Mouse (Mus musculus): ENCODE results near the gene Fam166b. TPM values are rescaled to one million over a fixed set of nuclear protein-coding genes. Genes with fewer than 3 reads are reported as not detected.

Fam166b gene
- polyA plus RNA-seq, 2 experiments = 0.14 to 0.20 TPM

- H3K27me3 ChIP-seq (ENCODE audit: control insufficient read depth, insufficient read depth, low read length) = no peaks in the 10 kb centered on the region
- peaks cover 40% of the 10 kb centered on the region for H3K4me1 ChIP-seq (ENCODE audit: control insufficient read depth, insufficient read depth, low read length)
- DNase-seq (ENCODE audit: low spot score) (no peak), ATAC-seq (ENCODE audit: low FRiP score, low read depth) (no peak)
- no peak overlapping the region for H3K27ac ChIP-seq (replicated peaks; ENCODE audit: low read depth, low read length)
- H3K4me2 ChIP-seq (replicated peaks; ENCODE audit: low read depth, low read length, severe bottlenecking) = no peak overlapping the region
- no peaks in the 10 kb centered on the region for H3K9me3 ChIP-seq (ENCODE audit: control insufficient read depth, low read length)
- peaks cover 2% of the 10 kb centered on the region; the same call in 1 of the 2 replicates for H3K36me3 ChIP-seq (ENCODE audit: control insufficient read depth, insufficient read depth, low read length)
- no peak overlapping the region for H3K4me3 ChIP-seq (replicated peaks; ENCODE audit: low read length)
- 88% methylated on average over 10 of the region's 10 CpGs for WGBS
- no peak for TF ChIP-seq POLR2A (IDR thresholded peaks at IDR 0.05; ENCODE audit: borderline replicate concordance, extremely low read depth, insufficient read depth, insufficient read length)
- no peak overlapping the region for H3K9ac ChIP-seq (ENCODE audit: low read depth, low read length, severe bottlenecking)
These were observed 24.2 kb downstream of the Fam166b start for GRCm38 (mm10) chr4:43404697-43405096.

- no peak overlapping the region for H3K9ac ChIP-seq (ENCODE audit: low read depth, low read length, severe bottlenecking)
- H3K4me2 ChIP-seq (replicated peaks; ENCODE audit: low read depth, low read length, severe bottlenecking) = no peak overlapping the region
- no peak overlapping the region for H3K4me3 ChIP-seq (replicated peaks; ENCODE audit: low read length)
- 57% methylated on average over 9 of the region's 9 CpGs for WGBS
- TF ChIP-seq POLR2A (IDR thresholded peaks at IDR 0.05; ENCODE audit: borderline replicate concordance, extremely low read depth, insufficient read depth, insufficient read length) = no peak
- peaks cover 52% of the 10 kb centered on the region for H3K4me1 ChIP-seq (ENCODE audit: control insufficient read depth, insufficient read depth, low read length)
- H3K36me3 ChIP-seq (ENCODE audit: control insufficient read depth, insufficient read depth, low read length) = peaks cover 2% of the 10 kb centered on the region; the same call in 1 of the 2 replicates
- no peak overlapping the region for H3K27ac ChIP-seq (replicated peaks; ENCODE audit: low read depth, low read length)
- no peaks in the 10 kb centered on the region for H3K27me3 ChIP-seq (ENCODE audit: control insufficient read depth, insufficient read depth, low read length)
- DNase-seq (ENCODE audit: low spot score) (no peak), ATAC-seq (ENCODE audit: low FRiP score, low read depth) (no peak)
- no peaks in the 10 kb centered on the region for H3K9me3 ChIP-seq (ENCODE audit: control insufficient read depth, low read length)
These were observed 26.7 kb downstream of the Fam166b start for GRCm38 (mm10) chr4:43402212-43402611.

GRCm38 (mm10) chr4:43401486-43401885, 27.4 kb downstream of the Fam166b start:
- ATAC-seq (ENCODE audit: low FRiP score, low read depth) (no peak), DNase-seq (ENCODE audit: low spot score) (no peak)
- Histone ChIP-seq H3K36me3 (ENCODE audit: control insufficient read depth, insufficient read depth, low read length) (peaks cover 2% of the 10 kb centered on the region; the same call in 1 of the 2 replicates), H3K4me1 (ENCODE audit: control insufficient read depth, insufficient read depth, low read length) (peaks cover 52% of the 10 kb centered on the region), H3K27ac (replicated peaks; ENCODE audit: low read depth, low read length) (no peak overlapping the region), H3K4me2 (replicated peaks; ENCODE audit: low read depth, low read length, severe bottlenecking) (no peak overlapping the region), H3K27me3 (ENCODE audit: control insufficient read depth, insufficient read depth, low read length) (no peaks in the 10 kb centered on the region), H3K9ac (ENCODE audit: low read depth, low read length, severe bottlenecking) (no peak overlapping the region), H3K4me3 (replicated peaks; ENCODE audit: low read length) (no peak overlapping the region), H3K9me3 (ENCODE audit: control insufficient read depth, low read length) (no peaks in the 10 kb centered on the region)
- 79% methylated on average over 10 of the region's 10 CpGs for WGBS
- TF ChIP-seq POLR2A (IDR thresholded peaks at IDR 0.05; ENCODE audit: borderline replicate concordance, extremely low read depth, insufficient read depth, insufficient read length) = no peak

DNA sequence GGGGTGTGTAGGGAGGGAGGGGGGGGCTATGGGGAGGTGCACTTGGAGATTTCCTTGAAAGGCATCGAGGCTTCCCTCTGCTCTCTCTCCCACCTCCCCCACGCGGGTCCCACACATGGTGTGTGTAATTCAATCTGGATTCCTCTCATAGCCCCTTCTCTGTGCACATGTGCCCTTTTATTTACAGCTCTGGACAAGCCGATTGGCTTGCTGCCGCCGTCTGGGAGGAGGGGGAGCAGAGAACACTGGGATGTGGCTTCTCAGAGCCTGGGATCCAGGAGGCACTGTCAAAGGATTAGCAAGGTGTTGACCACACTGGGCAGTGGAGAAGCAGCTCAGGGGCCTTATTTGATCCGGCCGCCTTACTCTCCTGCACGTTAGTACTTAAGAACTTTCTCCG, 28.0 kb downstream of the Fam166b start:
- no peak overlapping the region for H3K27ac ChIP-seq (replicated peaks; ENCODE audit: low read depth, low read length)
- ATAC-seq (ENCODE audit: low FRiP score, low read depth) (peak; percentile 73), DNase-seq (ENCODE audit: low spot score) (peak; percentile 55)
- 16% methylated on average over 10 of the region's 10 CpGs for WGBS
- H3K9ac ChIP-seq (ENCODE audit: low read depth, low read length, severe bottlenecking) = 0 out of 2 replicates have a peak overlapping the region, but pooled peaks have one; percentile 12
- peaks cover 2% of the 10 kb centered on the region; the same call in 1 of the 2 replicates for H3K36me3 ChIP-seq (ENCODE audit: control insufficient read depth, insufficient read depth, low read length)
- no peaks in the 10 kb centered on the region for H3K9me3 ChIP-seq (ENCODE audit: control insufficient read depth, low read length)
- no peaks in the 10 kb centered on the region for H3K27me3 ChIP-seq (ENCODE audit: control insufficient read depth, insufficient read depth, low read length)
- TF ChIP-seq POLR2A (IDR thresholded peaks at IDR 0.05; ENCODE audit: borderline replicate concordance, extremely low read depth, insufficient read depth, insufficient read length) = no peak
- no peak overlapping the region for H3K4me3 ChIP-seq (replicated peaks; ENCODE audit: low read length)
- no peak overlapping the region for H3K4me2 ChIP-seq (replicated peaks; ENCODE audit: low read depth, low read length, severe bottlenecking)
- H3K4me1 ChIP-seq (ENCODE audit: control insufficient read depth, insufficient read depth, low read length) = peaks cover 51% of the 10 kb centered on the region

DNA sequence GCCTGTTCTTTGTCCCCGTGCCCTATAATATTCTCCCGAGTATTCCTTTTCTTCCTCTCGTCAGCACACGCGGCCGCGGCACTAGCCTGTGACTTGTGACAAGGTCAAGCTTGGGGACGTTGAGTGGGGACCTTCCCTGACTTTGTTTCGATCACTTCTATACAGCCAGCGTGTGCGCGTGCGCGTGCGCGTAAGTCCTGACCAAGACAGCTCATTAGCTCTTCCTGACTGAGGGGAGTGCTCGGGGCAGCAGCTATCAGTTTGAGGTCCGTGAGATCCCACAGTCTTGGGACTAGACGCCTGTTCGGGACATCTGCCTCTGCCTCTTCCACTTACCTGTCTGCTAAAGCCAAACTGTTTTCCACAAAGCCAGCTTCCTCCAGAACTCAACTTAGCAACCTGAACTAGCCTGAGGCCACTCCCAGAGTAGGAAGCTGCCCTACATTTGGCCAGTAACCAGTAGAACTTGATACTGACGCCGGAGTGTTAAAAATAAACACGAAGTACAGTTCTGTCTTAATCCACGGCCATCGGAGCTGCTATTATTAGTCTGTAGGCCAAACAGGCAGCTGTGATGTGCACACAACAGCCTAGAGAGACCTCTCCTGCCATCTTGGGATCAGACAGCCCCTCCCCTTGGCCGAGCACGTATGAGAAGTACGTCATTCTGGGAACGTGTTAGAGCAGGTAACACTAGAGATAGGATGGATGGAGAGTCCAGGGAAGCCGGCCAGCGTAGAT, 29.4 kb downstream of the Fam166b start:
- Histone ChIP-seq H3K4me1 (ENCODE audit: control insufficient read depth, insufficient read depth, low read length) (peaks cover 43% of the 10 kb centered on the region), H3K27ac (replicated peaks; ENCODE audit: low read depth, low read length) (peak overlapping the region; percentile 50; the same call in 1 of the 2 replicates), H3K27me3 (ENCODE audit: control insufficient read depth, insufficient read depth, low read length) (no peaks in the 10 kb centered on the region), H3K36me3 (ENCODE audit: control insufficient read depth, insufficient read depth, low read length) (no peaks in the 10 kb centered on the region), H3K9ac (ENCODE audit: low read depth, low read length, severe bottlenecking) (peak overlapping the region; percentile 32; the same call in 1 of the 2 replicates), H3K4me3 (replicated peaks; ENCODE audit: low read length) (no peak overlapping the region), H3K4me2 (replicated peaks; ENCODE audit: low read depth, low read length, severe bottlenecking) (no peak overlapping the region), H3K9me3 (ENCODE audit: control insufficient read depth, low read length) (no peaks in the 10 kb centered on the region)
- WGBS = 74% methylated on average over 31 of the region's 31 CpGs
- ATAC-seq (ENCODE audit: low FRiP score, low read depth) = 0 out of 2 replicates have a peak, but pooled peaks have one; percentile 39
- peak; percentile 40 for DNase-seq (ENCODE audit: low spot score)
- TF ChIP-seq POLR2A (IDR thresholded peaks at IDR 0.05; ENCODE audit: borderline replicate concordance, extremely low read depth, insufficient read depth, insufficient read length) = no peak

All from limb, embryonic 14.5 days (tissue).